8 mouse cellular contexts compared by ENCODE assay signal in the genomic region with DNA sequence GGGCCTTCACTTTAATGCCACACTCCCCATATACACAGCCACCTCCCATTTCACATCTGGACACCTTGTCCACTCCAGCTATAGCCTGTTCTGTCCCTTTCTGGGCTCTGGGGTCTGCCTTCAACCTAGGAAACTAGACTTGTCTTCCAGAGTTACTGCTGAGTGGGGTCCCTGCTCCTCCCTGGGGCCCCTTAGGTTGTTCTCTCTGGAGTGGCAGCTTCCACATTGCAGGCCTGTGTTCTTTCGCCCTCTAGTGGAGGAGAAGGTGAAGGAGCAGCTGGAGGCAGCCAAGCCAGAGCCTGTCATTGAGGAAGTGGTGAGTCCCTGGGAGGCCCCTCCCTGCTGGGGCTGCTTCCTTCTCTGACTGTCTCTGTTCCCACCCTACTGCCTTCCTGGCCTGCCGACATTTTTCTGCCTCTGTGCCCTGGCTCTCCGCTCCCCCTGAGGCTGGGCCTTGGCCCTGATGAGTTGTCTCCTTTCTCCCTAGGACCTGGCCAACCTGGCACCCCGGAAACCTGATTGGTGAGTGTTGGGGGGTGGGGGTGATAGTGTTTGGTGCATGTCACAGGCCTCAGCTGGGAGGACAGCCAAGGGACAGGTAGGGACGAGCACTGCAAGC. TPM values are rescaled to one million over a fixed set of nuclear protein-coding genes. Genes with fewer than 3 reads are reported as not detected.
DNase-seq lines count a peak whose midpoint lies in the region; ATAC-seq lines count a peak whose summit lies in the region.

No protein-coding gene starts in this region.

- H3K9ac ChIP-seq in intestine, embryonic 15.5 days = peak overlapping the region; percentile 57

- no peaks in the 10 kb centered on the region for H3K27me3 ChIP-seq in intestine, embryonic 15.5 days (replicated peaks)
- no peaks in the 10 kb centered on the region for H3K27me3 ChIP-seq in midbrain, embryonic 10.5 days (ENCODE audit: low read depth, poor library complexity, severe bottlenecking)

- ATAC-seq in intestine, embryonic 15.5 days = peak; percentile 86

- DNase-seq in adrenal gland, adult 18-20 months (ENCODE audit: low spot score in 2 of 2) = peak; percentile 57 to 66
- DNase-seq in embryo, embryonic 11 days = peak; percentile 80
- DNase-seq in gastrocnemius, postnatal 36 days = peak; percentile 64 to 68
- peak; percentile 75 to 77 for DNase-seq in left cerebral cortex, postnatal 36 days (ENCODE audit: low spot score in 2 of 2)
- peak; percentile 75 for DNase-seq in midbrain, embryonic 10.5 days (ENCODE audit: low spot score)
- peak; percentile 57 to 74 for DNase-seq in right cerebral cortex, postnatal 36 days (ENCODE audit: low spot score in 2 of 2)
- peak; percentile 77 for DNase-seq in yolk sac, embryonic 10.5 days (ENCODE audit: low spot score)

- H3K4me1 ChIP-seq in intestine, embryonic 15.5 days (replicated peaks) = peaks cover 29% of the 10 kb centered on the region
- H3K4me1 ChIP-seq in midbrain, embryonic 10.5 days = peaks cover 7% of the 10 kb centered on the region

- peak overlapping the region; percentile 55 for H3K4me2 ChIP-seq in intestine, embryonic 15.5 days (replicated peaks)

- no peak overlapping the region for H3K27ac ChIP-seq in intestine, embryonic 15.5 days
- peak overlapping the region; percentile 23; the same call in 1 of the 2 replicates for H3K27ac ChIP-seq in midbrain, embryonic 10.5 days (replicated peaks)

- H3K36me3 ChIP-seq in intestine, embryonic 15.5 days = peaks cover 6% of the 10 kb centered on the region; the same call in 1 of the 2 replicates
- H3K36me3 ChIP-seq in midbrain, embryonic 10.5 days = peaks cover 60% of the 10 kb centered on the region

- H3K4me3 ChIP-seq in intestine, embryonic 15.5 days (replicated peaks) = peak overlapping the region; percentile 34
- H3K4me3 ChIP-seq in midbrain, embryonic 10.5 days = 0 out of 2 replicates have a peak overlapping the region, but pooled peaks have one; percentile 23

- no peaks in the 10 kb centered on the region for H3K9me3 ChIP-seq in intestine, embryonic 15.5 days
- H3K9me3 ChIP-seq in midbrain, embryonic 10.5 days (replicated peaks) = no peaks in the 10 kb centered on the region

- intact Hi-C loops in gastrocnemius, postnatal 36 days (cut with DNase I) = loop anchor here (1.0 to 5.0 kb wide), 3 partner anchors 74 to 297 kb away; no protein-coding TSS in a partner anchor
- intact Hi-C loops in left cerebral cortex, postnatal 36 days (cut with DNase I) = loop anchor here (1.0 to 10.0 kb wide), 2 partner anchors 74 to 295 kb away; a partner anchor contains a TSS

- 28% methylated on average over 5 of the region's 5 CpGs for WGBS in intestine, embryonic 15.5 days
- WGBS in midbrain, embryonic 10.5 days = 47% methylated on average over 5 of the region's 5 CpGs

RNA-seq across cellular contexts. Expression of a gene that starts 31.9 kb away (rescaled TPM):
- 1 to 10 TPM in 1 of 2 experiments, under 1 TPM in 1; 0.93 to 4.1 TPM for total RNA-seq in adrenal gland, adult 18-20 months (2021)
- 1,000 to 10,000 TPM in 1 of 2 experiments, 100 to 1,000 TPM in 1; 290 to 1,186 TPM for total RNA-seq in gastrocnemius, postnatal 36 days (2021)
- polyA plus RNA-seq in intestine, embryonic 15.5 days (2015; fragmentation: Nextera tagmentation; extraction: Ambion mirVana) = 0.53 and 0.58 TPM in 2 replicates
- total RNA-seq in left cerebral cortex, postnatal 36 days (2021) = under 1 TPM in 1 of 2 experiments, not detected in 1; 0.59 TPM
- 0.36 and 0.51 TPM in 2 replicates for polyA plus RNA-seq in midbrain, embryonic 10.5 days (2016; fragmentation: Nextera tagmentation; extraction: Ambion mirVana)

RNA-seq across cellular contexts. Expression of a gene that starts 37.2 kb away (rescaled TPM):
- total RNA-seq in adrenal gland, adult 18-20 months (2021) = 10 to 100 TPM; 11.3 to 34.2 TPM
- total RNA-seq in gastrocnemius, postnatal 36 days (2021) = 1 to 10 TPM in 1 of 2 experiments, under 1 TPM in 1; 0.74 to 1.1 TPM
- polyA plus RNA-seq in intestine, embryonic 15.5 days (2015; fragmentation: Nextera tagmentation; extraction: Ambion mirVana) = 21.6 and 23.6 TPM in 2 replicates
- 1 to 10 TPM; 4.6 to 7.1 TPM for total RNA-seq in left cerebral cortex, postnatal 36 days (2021)
- 30.9 and 33.9 TPM in 2 replicates for polyA plus RNA-seq in midbrain, embryonic 10.5 days (2016; fragmentation: Nextera tagmentation; extraction: Ambion mirVana)

RNA-seq across cellular contexts. Expression of a gene that starts 53.4 kb away (rescaled TPM):
- total RNA-seq in adrenal gland, adult 18-20 months (2021) = 10 to 100 TPM; 49.6 to 52.2 TPM
- 10 to 100 TPM; 45.1 to 48.1 TPM for total RNA-seq in gastrocnemius, postnatal 36 days (2021)
- polyA plus RNA-seq in intestine, embryonic 15.5 days (2015; fragmentation: Nextera tagmentation; extraction: Ambion mirVana) = 162 and 166 TPM in 2 replicates
- 10 to 100 TPM; 56.1 to 60.8 TPM for total RNA-seq in left cerebral cortex, postnatal 36 days (2021)
- 176 and 189 TPM in 2 replicates for polyA plus RNA-seq in midbrain, embryonic 10.5 days (2016; fragmentation: Nextera tagmentation; extraction: Ambion mirVana)

RNA-seq across cellular contexts. Expression of a gene that starts 55.8 kb away (rescaled TPM):
- total RNA-seq in adrenal gland, adult 18-20 months (2021) = 1 to 10 TPM; 8.5 to 9.8 TPM
- total RNA-seq in gastrocnemius, postnatal 36 days (2021) = 1 to 10 TPM; 3.3 to 3.6 TPM
- polyA plus RNA-seq in intestine, embryonic 15.5 days (2015; fragmentation: Nextera tagmentation; extraction: Ambion mirVana) = 3.6 and 4.9 TPM in 2 replicates
- total RNA-seq in left cerebral cortex, postnatal 36 days (2021) = 10 to 100 TPM in 1 of 2 experiments, 1 to 10 TPM in 1; 7.8 to 13.5 TPM
- polyA plus RNA-seq in midbrain, embryonic 10.5 days (2016; fragmentation: Nextera tagmentation; extraction: Ambion mirVana) = 1.3 and 1.4 TPM in 2 replicates

Comparison
In these comparisons a context has a peak if more than half of its experiments do, and no peak if none do; other contexts are left out.
1. RNA of a gene that starts 31.9 kb away (total RNA-seq): 290 to 1,186 TPM in gastrocnemius, postnatal 36 days; 0.93 to 4.1 TPM in adrenal gland, adult 18-20 months and 0.59 TPM in left cerebral cortex, postnatal 36 days; every median in the first group is over 10 times any median in the second.
2. Peak in every context shown above with its lines, with median percentiles within 50 percentile points of each other: DNase-seq.